Mouse (Mus musculus) right cerebral cortex, postnatal 14 days (tissue): ENCODE measurements around the gene Nipal1.

Experiments used
- DNase-seq: peaks from one replicate; pipeline ENCODE4 v3.0.0; 2022

Nipal1 gene

DNA sequence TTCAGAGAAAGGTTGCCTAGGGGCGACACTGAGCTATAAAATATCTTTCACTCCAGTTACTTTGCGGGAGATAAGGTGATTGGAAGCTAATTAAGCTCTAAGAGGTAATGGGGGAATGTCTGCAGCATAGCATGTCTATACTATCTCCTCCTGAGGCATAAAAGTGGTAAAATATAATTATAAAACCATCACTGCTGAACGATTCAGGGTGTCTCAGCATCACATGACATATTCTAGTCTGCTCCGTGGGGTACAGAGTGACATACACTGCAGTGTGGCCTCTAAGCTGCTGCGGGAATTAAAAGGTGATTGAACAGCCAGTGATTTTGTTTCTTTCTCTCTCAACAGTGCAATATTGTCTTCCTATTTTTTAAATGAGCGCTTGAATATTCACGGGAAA lies 18.8 kb downstream of the Nipal1 start:
- DNase-seq: no peak

DNA sequence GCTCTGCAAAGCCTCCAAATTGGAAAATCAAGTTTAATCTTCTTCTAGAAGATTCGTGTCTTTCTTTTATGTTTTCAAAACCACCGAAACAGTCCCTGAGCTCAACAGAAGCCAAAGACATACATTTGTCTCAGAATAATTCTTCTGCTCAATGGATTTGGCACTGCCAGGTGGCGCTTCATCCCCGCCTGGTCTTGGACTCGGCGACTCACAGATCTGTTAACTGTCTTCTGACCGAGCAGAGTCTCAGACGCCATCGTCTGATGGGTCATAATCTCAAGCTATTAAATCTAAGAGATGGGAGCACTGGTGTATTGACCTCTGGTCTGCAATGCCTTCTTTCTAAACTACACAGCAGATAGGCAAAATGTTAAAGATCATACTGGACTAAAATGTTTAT lies 20.8 kb downstream of the Nipal1 start:
- DNase-seq: no peak

- no peak for DNase-seq
These were observed 23.6 kb downstream of the Nipal1 start for GRCm38 (mm10) chr5:72671017-72671699.

DNA sequence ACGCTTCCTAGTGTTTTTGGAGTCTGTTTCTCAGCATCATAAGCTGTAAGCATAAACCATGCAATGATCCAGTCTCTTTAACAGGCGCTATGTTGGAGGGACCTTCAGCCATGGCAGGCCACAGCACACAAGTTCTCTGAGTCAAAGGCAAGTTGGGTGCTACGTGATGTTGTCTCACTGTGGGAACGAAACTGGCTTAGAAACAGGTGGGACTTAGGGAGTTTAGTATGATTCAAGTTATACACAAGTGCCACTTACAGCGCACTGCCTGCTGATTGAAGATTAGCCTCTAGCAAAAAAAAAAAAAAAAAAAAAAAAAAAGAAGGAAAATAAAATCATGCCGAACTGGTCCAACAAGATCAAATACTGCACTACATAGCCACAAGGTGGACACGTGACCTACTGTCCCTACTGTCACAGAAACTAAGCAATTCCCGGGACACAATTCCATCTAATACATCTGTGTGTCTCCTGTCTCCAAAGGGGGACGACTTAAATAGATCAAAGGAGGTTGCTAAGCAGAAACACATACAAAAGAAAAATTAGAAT lies 27.5 kb downstream of the Nipal1 start:
- DNase-seq: no peak

- no peak for DNase-seq
These were observed 33.9 kb downstream of the Nipal1 start for GRCm38 (mm10) chr5:72681451-72681850.

GRCm38 (mm10) chr5:72689556-72689955 lies 42.0 kb downstream of the Nipal1 start:
- no peak for DNase-seq

GRCm38 (mm10) chr5:72690516-72690915 lies 42.9 kb downstream of the Nipal1 start:
- no peak for DNase-seq

- DNase-seq: no peak
These were observed 47.1 kb downstream of the Nipal1 start for GRCm38 (mm10) chr5:72694684-72695083.

GRCm38 (mm10) chr5:72696491-72696890 lies 48.9 kb downstream of the Nipal1 start:
- peak; percentile 27 for DNase-seq

DNA sequence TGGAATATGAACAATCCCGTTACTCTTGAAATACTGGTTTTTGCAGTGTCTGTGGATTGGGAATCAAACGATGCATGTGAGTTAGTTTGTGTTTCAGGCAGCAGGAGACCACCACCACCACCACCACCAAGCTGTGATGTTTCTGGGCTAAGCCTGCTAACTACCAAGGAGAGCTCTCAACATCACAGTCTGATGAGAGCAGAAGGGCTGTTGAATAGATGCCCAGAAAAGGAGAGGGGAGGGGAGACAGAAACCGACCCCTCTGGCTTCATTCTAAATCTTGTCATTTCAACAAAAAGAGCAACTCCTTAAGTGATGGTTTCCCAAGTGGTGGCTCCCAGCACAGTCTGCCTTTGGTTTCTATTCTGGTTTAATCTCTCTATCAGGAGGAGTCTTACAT lies 50.7 kb downstream of the Nipal1 start:
- DNase-seq: no peak

DNA sequence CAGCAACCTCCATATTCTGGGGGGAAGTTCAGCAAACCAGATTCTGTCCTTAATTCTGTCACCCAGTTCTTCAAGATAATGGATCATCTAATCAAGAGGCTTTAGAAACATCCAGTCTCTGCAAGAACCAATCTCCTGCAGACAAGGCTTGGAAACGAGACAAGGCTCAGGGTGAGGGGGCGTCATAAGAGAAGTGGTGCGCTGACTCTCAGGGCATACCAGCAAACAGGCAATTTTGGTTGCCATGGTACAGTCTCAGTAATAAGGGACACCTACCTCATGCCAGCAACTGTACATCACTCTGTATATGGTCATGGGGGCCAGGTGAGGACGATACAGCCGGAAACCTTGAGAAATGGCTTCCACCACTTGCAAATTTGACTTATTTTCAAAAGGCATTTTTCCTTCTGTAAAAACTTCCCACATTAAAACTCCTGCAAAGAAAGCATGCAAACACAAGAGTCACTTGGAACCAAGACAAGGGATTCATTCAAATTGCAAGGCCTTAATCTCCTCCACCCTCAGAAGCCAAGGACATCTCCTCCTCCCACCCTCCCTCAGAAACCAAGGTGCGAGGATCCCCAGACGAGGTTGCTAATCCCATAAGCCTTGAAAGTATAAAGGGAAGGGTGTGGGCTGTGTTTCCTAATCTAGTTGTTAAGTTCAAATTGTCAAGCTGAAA lies 51.4 kb downstream of the Nipal1 start:
- DNase-seq: no peak

DNA sequence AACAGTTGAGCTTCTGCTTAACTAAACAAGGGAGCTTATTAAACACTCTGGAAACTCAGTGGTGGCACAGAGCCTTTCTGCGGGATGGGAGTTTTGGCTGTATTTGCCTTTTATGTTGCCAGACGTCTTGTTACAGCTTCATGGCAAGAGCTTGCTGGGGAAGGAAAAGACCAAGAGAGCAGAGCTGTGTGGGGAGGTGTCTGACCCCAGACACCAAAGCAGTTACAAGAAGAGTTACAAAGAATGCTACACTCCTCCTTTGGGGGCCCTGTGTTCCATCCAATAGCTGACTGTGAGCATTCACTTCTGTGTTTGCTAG lies 51.9 kb downstream of the Nipal1 start:
- no peak for DNase-seq

- no peak for DNase-seq
These were observed 54.6 kb downstream of the Nipal1 start for GRCm38 (mm10) chr5:72702202-72702601.

GRCm38 (mm10) chr5:72706095-72706494 lies 58.5 kb downstream of the Nipal1 start:
- no peak for DNase-seq

GRCm38 (mm10) chr5:72706722-72707121 lies 59.1 kb downstream of the Nipal1 start:
- no peak for DNase-seq

GRCm38 (mm10) chr5:72709451-72709850 lies 61.9 kb downstream of the Nipal1 start:
- no peak for DNase-seq

GRCm38 (mm10) chr5:72709976-72710375 lies 62.4 kb downstream of the Nipal1 start:
- no peak for DNase-seq

- peak; percentile 71 for DNase-seq
These were observed 63.1 kb downstream of the Nipal1 start for GRCm38 (mm10) chr5:72710572-72711278.

GRCm38 (mm10) chr5:72720587-72720986 lies 73.0 kb downstream of the Nipal1 start:
- no peak for DNase-seq
